Comparison of ENCODE assay signal across 8 mouse cellular contexts in the genomic region with DNA sequence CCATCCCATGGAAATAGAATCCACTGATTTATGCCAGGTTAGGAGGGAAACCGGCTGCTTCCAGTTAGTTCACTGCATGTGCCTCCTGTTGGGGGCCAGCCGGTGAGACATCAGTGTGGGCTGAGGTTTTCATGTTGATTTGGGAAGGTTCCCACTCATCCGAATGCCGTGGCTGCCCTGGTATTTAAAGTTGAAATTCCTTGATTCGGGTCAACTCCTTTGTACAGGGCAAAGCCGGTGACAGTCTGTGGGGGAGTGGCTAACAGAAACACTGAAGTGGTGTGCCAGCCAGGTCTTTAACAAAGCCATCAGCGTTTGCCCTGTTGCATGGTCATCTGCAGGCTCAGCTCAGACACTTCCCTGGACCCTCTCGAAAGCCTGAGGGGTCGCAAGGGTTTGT. TPM values are rescaled to one million over a fixed set of nuclear protein-coding genes. Genes with fewer than 3 reads are reported as not detected.
DNase-seq lines count a peak whose midpoint lies in the region; ATAC-seq lines count a peak whose summit lies in the region.
"Had no signal": no experiment of that assay in that cellular context is flagged by ENCODE, and none has a peak within 500 bp of the region (broad histone marks: within the 10 kb centered on the region; RNA-seq: fewer than 3 reads in every experiment).

No protein-coding gene starts in this region.

- 0 out of 2 replicates have a peak, but pooled peaks cover 6% of the 10 kb centered on the region for H3K9me3 ChIP-seq in midbrain, embryonic 13.5 days

- peak; percentile 86 for DNase-seq in NIH3T3 (ENCODE audit: low read depth)
- DNase-seq in embryo, embryonic 10.5 days (ENCODE audit: low spot score): peak; percentile 64
- DNase-seq in kidney, adult 18-20 months: peak; percentile 66
- DNase-seq in left cerebral cortex, postnatal 10 days (ENCODE audit: extremely low spot score in 1 of 2, low spot score in 2 of 2): no peak
- DNase-seq in left cerebral cortex, adult 11 months (ENCODE audit: low spot score): no peak
- no peak for DNase-seq in adrenal gland, postnatal 14 days
- DNase-seq: layer of hippocampus, adult 9-11 months had no signal

- H3K27ac ChIP-seq in midbrain, embryonic 13.5 days: no peak overlapping the region

- no peak overlapping the region for H3K4me3 ChIP-seq in midbrain, embryonic 13.5 days (replicated peaks)

- H3K9ac ChIP-seq in midbrain, embryonic 13.5 days (replicated peaks): no peak overlapping the region

- intact Hi-C loops in left cerebral cortex, postnatal 10 days (cut with DNase I): no loop called here

- H3K36me3 ChIP-seq in midbrain, embryonic 13.5 days: no peaks in the 10 kb centered on the region

- 12% methylated on average over 9 of the region's 9 CpGs for WGBS in midbrain, embryonic 13.5 days

- H3K4me2 ChIP-seq in midbrain, embryonic 13.5 days (replicated peaks): peak overlapping the region; percentile 21; the same call in 1 of the 2 replicates

- ATAC-seq in midbrain, embryonic 13.5 days: peak; percentile 29; the same call in 1 of the 2 replicates

- peaks cover 26% of the 10 kb centered on the region for H3K4me1 ChIP-seq in midbrain, embryonic 13.5 days (replicated peaks)

- H3K27me3 ChIP-seq in midbrain, embryonic 13.5 days: peaks cover 75% of the 10 kb centered on the region

RNA-seq across cellular contexts. Expression of a gene that starts 41.6 kb away (rescaled TPM):
- 0.51 and 2.4 TPM in 2 replicates for polyA plus RNA-seq in midbrain, embryonic 13.5 days (2015; fragmentation: Nextera tagmentation; extraction: Ambion mirVana)
- not detected for total RNA-seq in left cerebral cortex, postnatal 10 days (2021)
- not detected in 2 replicates for total RNA-seq in adrenal gland, postnatal 14 days (2021)

Comparison
In these comparisons a context has a peak if more than half of its experiments do, and no peak if none do; other contexts are left out.
1. DNase-seq: peak in NIH3T3 (single experiment), embryo, embryonic 10.5 days (single experiment) and kidney, adult 18-20 months (single experiment); none in left cerebral cortex, postnatal 10 days (0 of 2), left cerebral cortex, adult 11 months (single experiment) and adrenal gland, postnatal 14 days (single experiment).